Mouse (Mus musculus): ENCODE measurements at regions not wholly inside any gene's neighbourhood (a gene's known extent, or its start where the extent isn't known, plus 50 kb on each side); places are given as distances from the start of the nearest gene placed in this dataset.

DNA sequence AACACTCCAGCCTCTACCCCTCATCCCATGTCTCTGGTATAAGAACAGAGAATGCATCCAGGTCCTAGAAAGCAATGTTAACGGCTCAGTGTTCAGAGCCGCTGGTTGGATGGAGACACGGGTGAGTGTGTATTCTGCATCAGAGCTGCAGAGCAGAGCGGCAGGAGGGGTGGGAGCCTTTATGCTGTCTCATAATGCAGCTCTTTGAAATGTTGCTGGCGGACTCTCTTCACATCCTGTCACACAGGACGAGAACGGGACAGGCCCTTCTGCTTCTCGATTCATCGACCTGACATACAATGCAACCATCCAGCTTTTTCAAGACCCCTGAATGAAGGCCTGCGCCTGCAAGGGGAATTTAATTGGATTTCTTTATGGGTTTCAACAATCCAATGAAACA is 507.2 kb downstream of the Ccdc171 start:
- DNase-seq (ENCODE audit: low read depth, low spot score): no peak

DNA sequence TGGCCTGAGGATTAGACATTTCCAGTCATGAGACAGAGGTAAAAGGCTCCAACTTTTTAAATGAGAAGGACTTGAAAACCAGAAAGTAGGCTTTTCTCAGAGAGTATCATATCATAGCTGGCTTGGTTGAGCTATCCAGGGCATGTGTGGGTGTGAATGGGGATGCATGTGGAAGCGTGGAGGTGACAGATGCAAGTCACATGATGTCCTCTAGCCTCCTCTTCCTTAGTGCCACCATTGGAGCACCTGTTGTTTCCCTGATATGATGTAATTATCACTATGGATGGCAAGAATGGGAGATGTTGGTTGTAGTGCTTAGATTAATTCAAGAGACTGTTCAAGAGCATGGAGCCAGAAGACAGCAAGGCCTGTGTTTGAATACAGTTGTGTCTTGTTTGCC is 510.0 kb downstream of the Ccdc171 start:
- no peak for DNase-seq (ENCODE audit: low read depth, low spot score)

DNA sequence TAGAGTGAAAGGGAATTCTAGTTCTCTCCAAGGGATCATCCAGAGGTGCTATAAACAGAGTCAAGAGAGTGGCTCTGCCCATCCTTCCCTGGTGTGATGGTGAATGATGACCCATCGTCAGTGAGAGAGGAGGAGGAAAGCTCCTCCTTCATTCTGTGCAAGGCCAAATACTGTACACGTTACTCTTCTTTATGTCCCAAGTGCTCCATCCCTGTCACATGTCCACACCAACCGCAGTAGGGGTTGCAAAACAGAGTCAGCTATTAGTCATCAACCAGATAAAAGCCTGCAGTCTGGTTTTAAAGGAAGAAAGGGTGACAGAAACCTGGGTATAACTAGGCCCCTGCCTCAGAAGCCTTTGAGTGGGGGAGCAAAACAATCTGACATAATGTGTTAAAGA is 512.2 kb downstream of the Ccdc171 start:
- no peak for DNase-seq (ENCODE audit: low read depth, low spot score)

DNA sequence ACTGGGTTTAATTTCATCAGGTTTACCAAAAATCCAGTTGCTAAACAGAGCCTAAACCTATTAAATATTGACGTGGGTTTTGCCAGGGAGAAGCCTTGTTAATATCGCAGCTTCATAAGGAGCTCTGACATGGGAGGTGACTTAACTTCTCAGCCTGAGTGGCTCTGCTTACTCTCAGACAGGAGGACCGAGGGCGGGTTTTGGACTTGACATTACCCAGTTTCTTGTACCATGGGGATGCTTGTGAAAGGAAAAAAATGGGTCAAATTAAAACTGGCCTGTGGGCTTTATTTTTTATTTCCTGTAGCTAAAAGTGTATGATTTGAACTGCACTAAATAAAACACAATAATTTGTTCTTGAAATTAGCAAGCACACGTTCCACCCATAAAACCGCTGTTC is 524.9 kb downstream of the Ccdc171 start:
- DNase-seq (ENCODE audit: low read depth, low spot score): no peak

DNA sequence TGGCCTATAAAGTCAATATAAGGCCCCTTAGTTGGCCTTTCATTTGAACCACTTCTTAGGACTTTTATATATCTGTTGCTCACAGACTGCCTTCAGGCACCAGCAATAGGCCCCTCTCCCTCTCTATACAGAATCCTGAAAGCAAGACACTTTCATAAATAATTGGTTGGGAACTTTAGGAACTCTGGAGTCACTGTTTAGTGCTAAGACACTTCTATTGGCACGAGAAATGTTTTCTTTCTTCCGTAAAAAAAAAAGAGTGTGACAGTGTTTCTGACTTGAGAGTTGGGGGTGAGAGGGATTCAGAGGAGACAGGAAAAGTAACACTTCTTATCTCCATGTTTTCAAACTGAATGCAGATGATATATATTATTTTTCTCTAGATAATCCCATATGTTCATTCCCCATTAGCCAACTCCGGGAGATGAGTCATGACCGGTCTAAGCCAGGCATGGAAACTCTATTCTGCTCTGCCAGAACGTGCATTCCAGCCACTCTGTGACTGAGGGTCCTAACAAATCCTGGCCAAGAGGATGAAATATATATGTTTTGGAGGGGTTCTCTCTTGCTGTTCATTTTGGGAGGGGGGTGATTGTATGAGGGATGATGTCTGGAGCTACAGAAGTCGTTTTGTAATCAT is 531.6 kb downstream of the Ccdc171 start:
- DNase-seq (ENCODE audit: low read depth, low spot score): no peak

DNA sequence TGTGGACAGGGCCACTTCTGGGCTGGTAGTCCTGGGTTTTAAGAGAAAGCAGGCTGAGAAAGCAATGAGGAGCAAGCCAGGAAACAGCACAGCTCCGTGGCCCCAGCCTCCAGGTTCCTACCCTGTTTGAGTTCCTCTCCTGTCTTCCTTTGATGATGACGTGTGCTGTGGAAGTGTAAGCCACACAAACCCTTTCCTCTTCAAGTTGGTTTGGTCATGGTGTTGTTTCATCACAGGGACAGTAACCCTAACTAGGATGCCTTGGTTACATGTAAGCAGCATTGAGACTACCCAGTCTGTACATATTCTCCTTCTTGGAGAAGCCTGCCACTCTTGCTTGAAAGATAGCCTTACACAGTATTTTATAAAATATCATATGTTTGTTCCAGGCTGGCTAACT is 534.8 kb downstream of the Ccdc171 start:
- DNase-seq (ENCODE audit: low read depth, low spot score): no peak

DNA sequence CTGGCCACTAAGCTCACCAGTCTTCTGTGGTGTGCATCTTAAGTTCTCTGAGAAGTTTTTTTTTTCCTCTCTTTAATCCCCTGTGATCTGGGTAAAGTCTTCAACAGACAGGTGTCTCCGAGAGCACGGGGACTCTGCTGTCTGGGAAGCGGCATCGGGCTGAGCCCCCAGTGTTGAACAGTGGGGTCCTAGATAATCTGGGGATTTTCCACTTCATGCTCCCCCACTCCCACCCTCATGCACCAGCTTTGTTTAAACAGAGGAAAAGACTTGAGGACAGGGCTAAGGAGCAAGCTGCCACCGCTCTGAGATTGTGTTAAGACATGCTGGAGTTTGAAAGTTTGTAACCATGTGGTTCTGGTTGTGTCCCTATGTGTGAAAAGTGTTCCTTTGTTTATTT is 538.4 kb downstream of the Ccdc171 start:
- no peak for DNase-seq (ENCODE audit: low read depth, low spot score)

DNA sequence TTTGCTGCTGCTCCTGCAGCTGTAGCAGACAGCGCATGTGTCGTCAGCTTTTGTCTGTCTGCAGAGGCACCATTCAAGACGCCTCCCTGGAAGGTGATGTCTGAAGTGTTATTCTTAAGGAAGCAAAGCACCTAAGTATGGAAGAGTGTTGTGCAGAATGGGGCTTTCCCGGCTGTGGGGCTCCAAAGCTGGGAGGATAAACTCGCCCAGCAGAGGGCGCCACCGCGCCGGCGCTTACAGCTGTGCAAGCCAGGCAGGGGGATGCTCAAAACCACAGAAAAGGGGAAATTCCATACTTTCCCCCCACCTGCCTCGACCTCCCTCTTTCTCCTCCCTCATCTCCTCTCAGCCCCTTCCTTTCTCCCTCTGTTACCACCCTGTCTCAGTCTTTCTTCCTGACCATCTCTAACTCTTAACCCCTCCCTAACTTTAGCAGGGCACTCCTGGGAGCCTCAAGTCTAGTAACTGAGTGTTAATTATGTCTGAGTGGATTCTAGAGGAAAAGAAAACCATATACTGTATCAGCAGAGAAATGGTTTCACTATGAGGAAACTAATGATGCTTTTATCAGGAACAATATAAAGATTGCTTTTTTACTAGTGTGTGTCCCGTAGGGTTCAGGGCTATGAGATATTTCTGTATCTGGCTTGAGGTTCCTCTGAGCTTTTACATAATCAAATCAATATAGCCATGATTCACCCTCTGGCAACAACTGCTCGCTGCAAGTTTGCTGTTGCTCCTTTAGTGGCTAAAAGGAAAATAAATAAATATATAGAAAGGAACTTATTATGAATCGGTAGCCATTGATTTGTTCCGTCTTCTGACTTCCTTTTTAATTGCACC is 539.5 kb downstream of the Ccdc171 start:
- no peak for DNase-seq (ENCODE audit: low read depth, low spot score)

DNA sequence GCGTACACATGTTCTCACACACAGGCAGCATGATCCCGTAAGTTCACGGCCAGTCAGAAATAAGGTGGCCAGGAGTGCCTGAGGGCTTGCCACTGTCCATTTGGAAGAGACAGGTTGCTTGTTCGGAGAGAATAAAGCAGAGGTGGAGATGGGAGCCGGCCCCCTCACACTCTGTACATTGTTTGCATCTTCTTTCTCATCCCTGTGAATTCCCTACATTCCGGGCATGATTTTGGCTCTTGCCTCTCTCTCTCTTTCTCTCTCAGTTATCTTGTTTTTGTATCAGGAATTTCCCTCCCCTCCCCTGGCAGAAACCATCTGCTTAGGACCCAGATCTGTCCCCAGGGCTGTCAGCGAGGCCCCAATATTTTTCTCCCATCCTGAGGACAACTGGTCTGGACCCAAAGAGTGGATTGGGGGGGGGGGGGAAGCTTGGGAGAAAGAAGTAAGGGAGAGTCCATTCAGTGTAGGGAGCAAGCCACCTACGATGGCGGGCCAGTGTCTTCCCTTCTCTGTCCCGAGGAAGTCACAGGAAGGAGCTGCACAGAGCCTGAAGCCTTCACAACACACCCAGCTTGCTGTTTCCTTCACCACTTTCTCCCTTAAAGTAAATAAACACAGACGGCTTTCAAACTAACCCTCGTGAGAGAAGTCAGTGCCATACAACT is 540.2 kb downstream of the Ccdc171 start:
- no peak for DNase-seq (ENCODE audit: low read depth, low spot score)

DNA sequence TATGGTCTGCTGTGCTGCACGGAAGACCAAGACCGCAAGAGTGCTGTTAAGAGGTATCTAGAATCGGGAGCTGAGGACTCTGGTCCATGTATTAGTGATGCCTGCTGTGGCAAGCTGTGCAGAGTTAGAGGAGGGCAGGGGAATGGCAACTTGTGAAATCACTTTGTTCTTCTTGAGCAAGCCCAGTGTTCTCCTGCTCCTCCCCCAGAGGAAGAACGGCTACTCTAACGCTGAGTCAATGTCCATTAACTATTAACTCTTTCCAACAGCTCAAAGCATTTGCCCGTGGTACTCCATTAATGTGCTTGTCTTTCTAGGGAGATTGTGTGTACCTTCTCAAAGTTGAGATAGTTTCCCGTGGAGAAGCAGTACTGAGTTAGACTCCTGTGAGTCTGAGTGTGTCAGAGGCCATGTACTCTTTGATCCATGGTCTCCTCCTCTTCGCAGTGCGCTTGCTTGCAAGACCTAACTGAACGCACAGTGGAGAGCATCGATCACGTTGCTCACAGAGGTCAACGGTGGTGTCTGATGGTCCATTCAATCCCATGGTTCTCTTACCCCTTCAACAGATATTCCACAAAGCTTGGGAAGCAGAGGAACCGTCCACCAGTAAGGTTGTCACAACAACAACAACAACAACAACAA is 542.7 kb downstream of the Ccdc171 start:
- DNase-seq (ENCODE audit: low read depth, low spot score): no peak

DNA sequence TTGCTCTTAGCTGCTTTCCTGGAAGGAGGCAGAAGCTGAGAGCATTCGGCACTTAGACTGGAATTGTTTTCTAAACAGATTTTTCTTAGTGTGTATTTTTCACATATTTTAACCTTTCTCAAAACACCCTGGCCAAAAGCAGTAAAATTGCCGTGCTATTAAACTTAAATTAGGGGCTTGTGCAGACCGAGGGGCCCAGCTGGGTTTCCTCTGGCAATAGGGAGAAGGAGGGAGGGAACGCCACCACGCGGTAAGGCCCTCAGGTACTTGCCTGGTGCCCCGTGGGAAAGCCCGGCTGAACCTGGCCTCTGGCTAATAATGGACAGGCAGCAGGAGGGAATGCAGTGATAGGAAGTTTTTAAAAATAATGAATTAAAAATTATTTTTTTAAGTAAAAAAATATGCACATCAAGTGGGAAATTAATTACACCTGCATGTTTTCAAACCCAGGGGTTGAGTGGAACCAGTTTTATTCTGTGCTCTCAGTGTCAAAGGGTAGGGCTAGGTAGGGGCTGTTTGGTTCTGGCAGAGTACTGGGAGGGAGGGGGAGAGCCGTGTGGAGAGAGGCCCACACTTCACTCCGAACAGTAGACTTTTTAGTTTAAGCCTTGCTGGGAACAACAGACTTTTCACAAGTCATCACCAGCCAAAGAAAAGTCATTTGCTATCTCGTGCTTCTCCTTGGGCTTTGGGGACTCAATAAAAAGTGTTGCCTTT is 543.8 kb downstream of the Ccdc171 start:
- no peak for DNase-seq (ENCODE audit: low read depth, low spot score)

DNA sequence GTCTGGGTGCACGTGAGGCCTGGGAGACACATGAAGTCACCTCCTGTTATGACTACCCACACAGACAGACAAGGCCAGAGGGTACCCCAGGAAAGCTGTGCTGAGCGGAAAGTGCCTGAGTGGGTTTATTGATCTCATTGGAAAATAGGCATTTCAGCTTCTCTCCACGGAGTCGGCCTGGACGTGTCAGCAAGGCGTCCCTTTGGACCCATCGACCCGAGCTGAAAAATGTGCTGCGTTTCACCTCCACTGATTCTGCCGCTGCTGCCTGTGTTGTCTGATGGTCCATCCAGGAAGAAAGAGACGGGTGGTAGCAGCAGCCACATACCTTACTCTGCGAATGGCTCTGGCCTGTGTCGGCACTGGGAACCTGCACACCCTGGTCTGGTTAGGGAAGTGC is 544.3 kb downstream of the Ccdc171 start:
- no peak for DNase-seq (ENCODE audit: low read depth, low spot score)

DNA sequence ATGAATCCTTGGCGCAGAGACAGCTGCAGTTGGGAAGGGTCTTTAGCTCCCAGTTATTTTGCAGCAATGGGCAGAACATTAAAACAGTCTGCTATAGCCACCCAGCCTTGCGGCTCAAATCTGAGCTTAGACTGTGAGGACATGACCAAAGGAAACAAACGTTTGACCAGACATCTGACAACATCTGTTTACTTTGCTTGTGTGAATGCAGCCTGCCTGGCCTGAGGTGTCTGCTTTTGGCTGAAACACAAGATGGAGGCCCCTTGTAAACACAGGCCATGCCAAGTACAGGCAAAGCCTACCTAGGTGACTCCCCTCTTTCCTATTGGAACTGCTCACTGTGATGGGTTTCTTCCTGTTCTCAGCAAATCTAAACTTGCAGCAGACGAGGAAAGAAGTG is 544.7 kb downstream of the Ccdc171 start:
- DNase-seq (ENCODE audit: low read depth, low spot score): no peak

DNA sequence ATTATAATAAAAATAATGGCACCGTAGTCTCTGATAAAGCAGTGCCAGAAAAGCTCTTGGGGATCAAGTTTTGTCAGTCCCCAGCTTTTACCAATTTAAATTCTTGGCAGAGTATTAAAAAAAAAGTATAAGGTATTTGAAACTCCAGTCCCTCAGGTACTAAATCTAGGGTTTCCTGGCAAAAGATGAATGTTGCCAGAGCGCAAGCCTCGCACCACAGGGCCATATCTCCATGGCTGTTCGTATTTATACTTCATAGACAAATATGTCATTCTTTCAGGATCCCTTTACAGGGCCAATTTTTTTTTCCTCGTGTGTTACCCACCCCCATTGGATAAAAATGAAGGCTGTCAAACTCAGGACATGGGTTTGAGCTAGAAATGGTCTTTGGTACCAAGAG is 546.8 kb downstream of the Ccdc171 start:
- no peak for DNase-seq (ENCODE audit: low read depth, low spot score)

DNA sequence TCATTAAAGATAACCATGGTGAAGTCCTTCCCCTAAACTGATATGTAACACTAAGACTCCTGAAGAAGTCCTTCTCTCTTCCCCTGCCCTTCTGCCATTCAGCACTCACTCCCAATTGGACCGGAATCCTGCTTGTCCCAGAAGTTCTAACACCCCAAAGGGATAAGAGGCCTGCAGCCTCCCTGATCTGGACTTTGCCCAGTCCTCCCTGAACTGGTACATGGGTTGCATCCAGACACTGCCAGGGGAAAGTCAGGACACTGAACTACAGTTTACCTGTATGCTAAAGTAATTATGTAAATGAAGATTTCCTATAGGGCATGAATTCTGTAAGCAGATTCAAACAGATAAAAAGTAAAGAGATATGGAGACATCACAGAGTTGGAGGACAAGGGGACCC is 551.2 kb downstream of the Ccdc171 start:
- DNase-seq (ENCODE audit: low read depth, low spot score): no peak

DNA sequence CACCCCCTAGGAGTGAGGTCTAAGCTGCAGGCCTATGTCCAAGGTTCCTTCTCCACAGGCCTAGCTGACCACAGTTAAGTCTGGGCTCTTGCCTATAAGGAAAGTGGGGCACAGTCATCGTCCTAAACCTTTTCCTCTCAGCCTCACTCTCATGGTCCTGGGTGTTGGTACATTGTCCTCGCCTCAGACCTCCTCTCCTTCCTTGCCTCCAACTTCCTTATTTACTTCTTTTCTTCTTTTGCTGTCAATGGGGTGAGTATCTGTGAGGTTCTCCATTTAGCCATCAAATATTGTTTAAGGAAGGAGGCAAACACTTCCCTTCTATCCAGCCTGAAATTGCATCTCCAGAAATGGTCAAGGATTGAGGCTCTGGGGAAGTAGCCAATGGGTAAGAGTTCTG is 554.2 kb downstream of the Ccdc171 start:
- no peak for DNase-seq (ENCODE audit: low read depth, low spot score)

DNA sequence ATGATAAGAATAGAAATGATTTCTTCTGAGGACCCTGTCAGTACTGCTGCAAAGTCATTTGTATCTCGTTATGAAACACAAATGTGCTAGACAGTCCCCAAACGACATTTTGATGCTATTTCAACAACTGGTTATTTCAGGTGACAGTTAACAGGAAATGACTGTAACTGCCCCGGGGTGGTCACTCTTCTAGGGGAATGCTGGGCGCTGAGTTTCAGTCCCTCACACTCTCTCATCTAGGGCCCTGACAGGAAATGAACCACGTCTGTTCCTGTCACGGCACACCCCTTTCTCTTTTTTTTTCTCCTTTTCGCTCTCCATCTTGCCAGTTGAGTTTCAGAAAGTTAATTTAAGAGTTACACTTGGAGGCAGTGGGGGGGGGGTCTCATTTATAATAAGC is 556.2 kb downstream of the Ccdc171 start:
- DNase-seq (ENCODE audit: low read depth, low spot score): no peak

DNA sequence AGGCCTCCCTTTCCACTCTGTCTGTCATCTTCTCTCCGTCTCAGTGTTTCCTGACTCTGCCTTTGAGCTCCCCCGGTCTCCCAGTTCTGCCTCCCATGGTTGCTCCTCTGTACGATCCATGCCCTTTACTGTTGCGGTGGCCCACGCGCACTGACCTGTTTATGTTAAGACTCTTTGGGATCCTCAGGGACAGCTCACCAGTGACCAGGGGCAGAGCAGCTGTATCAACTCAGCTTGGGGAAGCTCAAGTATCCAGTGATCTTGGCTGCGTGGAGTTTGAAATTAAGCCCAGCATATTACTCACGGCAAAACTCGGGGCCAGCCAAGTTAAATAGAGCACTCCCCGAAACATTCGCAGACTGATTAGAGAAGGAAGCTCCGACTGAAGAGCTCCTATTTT is 562.8 kb downstream of the Ccdc171 start:
- no peak for DNase-seq (ENCODE audit: low read depth, low spot score)

DNA sequence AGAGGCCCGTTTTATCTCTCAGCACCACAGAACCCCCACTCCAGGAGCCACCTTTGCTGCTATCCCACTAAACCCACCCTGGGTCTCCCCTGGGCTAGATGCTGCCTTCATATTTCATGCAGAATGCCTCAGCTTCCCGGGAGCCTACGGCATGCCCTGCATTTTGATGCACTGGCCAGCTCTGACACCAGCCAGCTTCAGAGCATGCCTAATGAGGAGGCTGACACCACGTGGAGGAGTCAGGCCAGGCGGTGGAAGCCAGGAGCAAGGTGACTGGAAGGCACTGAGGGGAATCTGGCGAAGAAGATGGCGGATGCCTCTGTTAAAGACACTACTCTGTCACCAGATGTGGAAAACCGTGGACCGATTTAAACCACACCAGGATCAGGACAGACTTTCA is 567.2 kb downstream of the Ccdc171 start:
- no peak for DNase-seq (ENCODE audit: low read depth, low spot score)

DNA sequence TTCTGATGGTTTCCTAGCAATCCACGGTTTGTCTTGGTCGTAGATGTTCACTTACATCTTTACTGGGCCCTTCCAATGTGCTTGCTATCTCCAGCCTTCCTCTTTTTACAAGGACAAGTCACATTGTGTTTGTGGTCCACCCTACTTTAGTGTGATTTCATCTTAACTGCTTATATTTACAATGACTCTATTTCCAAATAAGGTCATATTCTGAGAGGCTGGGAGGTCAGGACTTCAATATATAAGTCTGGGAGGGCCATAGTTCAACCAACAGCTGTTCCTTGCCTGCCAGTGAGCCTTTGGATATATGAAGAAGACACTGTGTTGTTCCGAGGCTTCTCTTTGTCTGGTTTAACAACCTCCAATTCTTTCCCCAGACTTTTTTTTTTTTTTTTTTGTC is 569.9 kb downstream of the Ccdc171 start:
- no peak for DNase-seq (ENCODE audit: low read depth, low spot score)

DNA sequence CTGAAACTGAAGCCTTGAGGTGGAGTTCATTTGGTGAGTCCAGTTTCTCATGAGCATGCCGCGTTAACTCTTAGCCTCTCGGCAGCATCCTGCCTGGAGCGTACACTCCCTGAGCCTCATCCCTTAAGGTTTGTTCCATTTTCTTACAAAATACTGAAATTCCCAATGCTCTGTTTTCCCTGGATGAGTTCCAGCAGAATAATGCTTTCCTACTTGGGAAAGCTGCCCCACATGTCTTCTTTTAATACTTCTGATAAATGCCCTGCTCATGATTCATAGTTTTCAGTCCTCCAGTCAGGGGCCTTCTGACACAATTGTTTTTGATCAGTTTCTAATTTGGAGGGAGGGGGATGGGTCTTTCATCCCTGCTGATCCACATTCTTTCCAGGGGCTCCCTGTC is 570.7 kb downstream of the Ccdc171 start:
- DNase-seq (ENCODE audit: low read depth, low spot score): no peak

DNA sequence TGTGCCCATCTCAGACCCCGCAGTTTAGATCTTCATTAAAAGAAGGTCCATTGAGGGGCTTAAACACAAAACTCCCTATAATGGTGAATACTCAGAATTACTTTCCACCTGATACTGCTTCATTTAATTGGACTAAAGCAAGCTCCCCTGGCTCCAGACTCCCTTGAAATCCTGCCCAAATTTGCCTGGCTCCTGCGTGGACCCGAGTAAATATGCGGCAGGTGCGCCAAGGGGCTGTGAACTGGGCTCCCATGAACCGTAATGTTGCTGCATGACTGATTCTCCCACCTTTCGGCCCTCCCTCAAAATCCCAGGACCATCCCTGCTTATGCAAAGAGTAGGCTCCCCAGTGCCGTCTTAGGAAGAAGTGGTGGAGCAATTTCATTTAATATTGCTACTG is 573.7 kb downstream of the Ccdc171 start:
- no peak for DNase-seq (ENCODE audit: low read depth, low spot score)

Data from retina, adult 2 months (tissue).